Mouse (Mus musculus): ENCODE data around the gene Cela3a.

DNA sequence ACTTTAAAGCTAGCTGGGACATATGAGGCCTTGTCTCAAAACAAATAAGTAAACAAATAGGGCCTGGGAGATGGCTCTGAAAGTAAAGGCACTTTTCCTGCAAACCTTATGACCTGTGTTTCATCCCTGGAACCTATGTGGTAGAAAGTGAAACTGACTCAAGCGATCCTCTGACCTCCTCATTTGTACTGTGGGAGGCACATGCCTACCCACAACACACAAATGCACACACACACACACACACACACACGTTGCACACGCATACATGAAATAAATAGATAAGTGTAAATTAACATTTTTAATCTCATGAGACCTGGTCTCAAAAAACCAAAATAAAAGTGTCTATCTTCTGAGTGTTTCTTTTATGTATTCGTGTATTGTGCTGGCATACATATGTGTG is 36.3 kb upstream of the Cela3a start:
- TF ChIP-seq POLR2A (IDR thresholded peaks at IDR 0.05; ENCODE audit: low read depth, low read length) (no peak), CTCF (conservative IDR thresholded peaks at IDR 0.05; ENCODE audit: insufficient read depth, insufficient read length, low read depth, low read length) (no peak)

All from kidney, adult 2 months (tissue).